Mouse (Mus musculus): ENCODE data around the gene Col28a1.

GRCm38 (mm10) chr6:8046446-8046845 lies 146.0 kb downstream of the Col28a1 start:
- TF ChIP-seq CTCF (IDR thresholded peaks at IDR 0.05) (no peak), EP300 (IDR thresholded peaks at IDR 0.05) (no peak)
